13 mouse cellular contexts compared by ENCODE assay signal in genomic region chr5:43634071-43634601, GRCm38 (mm10). TPM values are rescaled to one million over a fixed set of nuclear protein-coding genes. Genes with fewer than 3 reads are reported as not detected.
DNase-seq lines count a peak whose midpoint lies in the region; ATAC-seq and TF ChIP-seq lines count a peak whose summit lies in the region.
"Had no signal": no experiment of that assay in that cellular context is flagged by ENCODE, and none has a peak within 500 bp of the region (broad histone marks: within the 10 kb centered on the region; RNA-seq: fewer than 3 reads in every experiment).

No protein-coding gene starts in this region.

- no peaks in the 10 kb centered on the region for H3K27me3 ChIP-seq in forebrain, embryonic 13.5 days
- no peaks in the 10 kb centered on the region for H3K27me3 ChIP-seq in forebrain, embryonic 10.5 days (ENCODE audit: poor library complexity, severe bottlenecking)
- H3K27me3 ChIP-seq in forebrain, embryonic 14.5 days (replicated peaks; ENCODE audit: control insufficient read depth, insufficient read depth, low read length) = no peaks in the 10 kb centered on the region
- H3K27me3 ChIP-seq in midbrain, embryonic 13.5 days = no peaks in the 10 kb centered on the region
- H3K27me3 ChIP-seq: limb, embryonic 13.5 days; neural tube, embryonic 13.5 days had no signal

- H3K27ac ChIP-seq in forebrain, embryonic 13.5 days = no peak overlapping the region
- H3K27ac ChIP-seq in forebrain, embryonic 10.5 days = no peak overlapping the region
- H3K27ac ChIP-seq in layer of hippocampus, adult 2 months = 0 out of 2 replicates have a peak overlapping the region, but pooled peaks have one; percentile 43
- H3K27ac ChIP-seq in forebrain, embryonic 14.5 days (ENCODE audit: low read depth, low read length) = no peak overlapping the region
- H3K27ac ChIP-seq in midbrain, embryonic 13.5 days = no peak overlapping the region
- H3K27ac ChIP-seq: limb, embryonic 13.5 days; liver, embryonic 14.5 days; neural tube, embryonic 13.5 days had no signal

- no peak for TF ChIP-seq CTCF in layer of hippocampus, adult 2 months (conservative IDR thresholded peaks at IDR 0.05)

- ATAC-seq in forebrain, embryonic 13.5 days = peak; percentile 43; the same call in 1 of the 2 replicates
- ATAC-seq in forebrain, embryonic 14.5 days = peak; percentile 34; the same call in 1 of the 2 replicates
- peak; percentile 55 for ATAC-seq in midbrain, embryonic 13.5 days

- 89% methylated on average over 5 of the region's 5 CpGs for WGBS in forebrain, embryonic 13.5 days
- WGBS in forebrain, embryonic 10.5 days = 85% methylated on average over 5 of the region's 5 CpGs
- 85% methylated on average over 5 of the region's 5 CpGs for WGBS in forebrain, embryonic 14.5 days
- 81% methylated on average over 5 of the region's 5 CpGs for WGBS in midbrain, embryonic 13.5 days

- no peak overlapping the region for H3K4me3 ChIP-seq in forebrain, embryonic 13.5 days
- no peak overlapping the region for H3K4me3 ChIP-seq in forebrain, embryonic 10.5 days
- no peak overlapping the region for H3K4me3 ChIP-seq in layer of hippocampus, adult 2 months
- H3K4me3 ChIP-seq in forebrain, embryonic 14.5 days (ENCODE audit: low read depth, low read length) = no peak overlapping the region
- no peak overlapping the region for H3K4me3 ChIP-seq in midbrain, embryonic 13.5 days (replicated peaks)
- H3K4me3 ChIP-seq: limb, embryonic 13.5 days; neural tube, embryonic 13.5 days had no signal

- H3K4me1 ChIP-seq in forebrain, embryonic 13.5 days = no peaks in the 10 kb centered on the region
- no peaks in the 10 kb centered on the region for H3K4me1 ChIP-seq in forebrain, embryonic 10.5 days
- no peaks in the 10 kb centered on the region for H3K4me1 ChIP-seq in forebrain, embryonic 14.5 days (ENCODE audit: control insufficient read depth, insufficient read depth, low read length)
- no peaks in the 10 kb centered on the region for H3K4me1 ChIP-seq in midbrain, embryonic 13.5 days (replicated peaks)
- H3K4me1 ChIP-seq: limb, embryonic 13.5 days; neural tube, embryonic 13.5 days had no signal

- H3K9me3 ChIP-seq in forebrain, embryonic 13.5 days (replicated peaks) = no peaks in the 10 kb centered on the region
- H3K9me3 ChIP-seq in forebrain, embryonic 10.5 days = no peaks in the 10 kb centered on the region
- H3K9me3 ChIP-seq in forebrain, embryonic 14.5 days (replicated peaks; ENCODE audit: control insufficient read depth, low read length) = no peaks in the 10 kb centered on the region
- no peaks in the 10 kb centered on the region for H3K9me3 ChIP-seq in midbrain, embryonic 13.5 days
- H3K9me3 ChIP-seq: limb, embryonic 13.5 days had no signal

- H3K36me3 ChIP-seq in forebrain, embryonic 13.5 days (ENCODE audit: poor library complexity, severe bottlenecking) = no peaks in the 10 kb centered on the region
- no peaks in the 10 kb centered on the region for H3K36me3 ChIP-seq in forebrain, embryonic 10.5 days (replicated peaks)
- no peaks in the 10 kb centered on the region for H3K36me3 ChIP-seq in forebrain, embryonic 14.5 days (ENCODE audit: control insufficient read depth, insufficient read depth, low read length)
- no peaks in the 10 kb centered on the region for H3K36me3 ChIP-seq in midbrain, embryonic 13.5 days
- H3K36me3 ChIP-seq: limb, embryonic 13.5 days; neural tube, embryonic 13.5 days had no signal

- H3K9ac ChIP-seq in forebrain, embryonic 13.5 days = no peak overlapping the region
- H3K9ac ChIP-seq in forebrain, embryonic 14.5 days (ENCODE audit: low read length) = no peak overlapping the region
- H3K9ac ChIP-seq in midbrain, embryonic 13.5 days (replicated peaks) = no peak overlapping the region
- H3K9ac ChIP-seq: limb, embryonic 13.5 days; liver, embryonic 14.5 days; neural tube, embryonic 13.5 days had no signal

- H3K4me2 ChIP-seq in forebrain, embryonic 13.5 days = no peak overlapping the region
- no peak overlapping the region for H3K4me2 ChIP-seq in forebrain, embryonic 14.5 days (ENCODE audit: low read length)
- no peak overlapping the region for H3K4me2 ChIP-seq in midbrain, embryonic 13.5 days (replicated peaks)
- H3K4me2 ChIP-seq: limb, embryonic 13.5 days; neural tube, embryonic 13.5 days had no signal

- no peak for DNase-seq in forebrain, embryonic 10.5 days (ENCODE audit: extremely low spot score, low spot score)
- DNase-seq in layer of hippocampus, adult 2 months (ENCODE audit: low spot score in 2 of 2) = no peak
- no peak for DNase-seq in layer of hippocampus, adult 9-11 months
- no peak for DNase-seq in forebrain, embryonic 14.5 days (ENCODE audit: low spot score)
- no peak for DNase-seq in embryo, embryonic 10 days (ENCODE audit: low spot score)
- DNase-seq in frontal cortex, postnatal 10 days (ENCODE audit: low spot score in 2 of 2) = no peak
- DNase-seq: adrenal gland, adult 8-10 months; gastrocnemius, postnatal 10 days had no signal

RNA-seq across cellular contexts. Expression of gene Cc2d2a, which starts 28.0 kb away (rescaled TPM):
- polyA plus RNA-seq in forebrain, embryonic 13.5 days (2015; fragmentation: Nextera tagmentation; extraction: Ambion mirVana) = 8.7 and 10.0 TPM in 2 replicates
- 9.3 and 9.8 TPM in 2 replicates for polyA plus RNA-seq in forebrain, embryonic 10.5 days (2016; fragmentation: Nextera tagmentation; extraction: Ambion mirVana)
- 10 to 100 TPM; 18.2 to 21.0 TPM for total RNA-seq in layer of hippocampus, adult 2 months (2021)
- polyA plus RNA-seq in forebrain, embryonic 14.5 days (2014; fragmentation: Nextera tagmentation; extraction: Ambion mirVana) = 5.8 and 7.7 TPM in 2 replicates
- 9.8 and 10.2 TPM in 2 replicates for polyA plus RNA-seq in midbrain, embryonic 13.5 days (2015; fragmentation: Nextera tagmentation; extraction: Ambion mirVana)
